Mouse (Mus musculus): ENCODE measurements at regions not wholly inside any gene's neighbourhood (a gene's known extent, or its start where the extent isn't known, plus 50 kb on each side); places are given as distances from the start of the nearest gene placed in this dataset.

DNA sequence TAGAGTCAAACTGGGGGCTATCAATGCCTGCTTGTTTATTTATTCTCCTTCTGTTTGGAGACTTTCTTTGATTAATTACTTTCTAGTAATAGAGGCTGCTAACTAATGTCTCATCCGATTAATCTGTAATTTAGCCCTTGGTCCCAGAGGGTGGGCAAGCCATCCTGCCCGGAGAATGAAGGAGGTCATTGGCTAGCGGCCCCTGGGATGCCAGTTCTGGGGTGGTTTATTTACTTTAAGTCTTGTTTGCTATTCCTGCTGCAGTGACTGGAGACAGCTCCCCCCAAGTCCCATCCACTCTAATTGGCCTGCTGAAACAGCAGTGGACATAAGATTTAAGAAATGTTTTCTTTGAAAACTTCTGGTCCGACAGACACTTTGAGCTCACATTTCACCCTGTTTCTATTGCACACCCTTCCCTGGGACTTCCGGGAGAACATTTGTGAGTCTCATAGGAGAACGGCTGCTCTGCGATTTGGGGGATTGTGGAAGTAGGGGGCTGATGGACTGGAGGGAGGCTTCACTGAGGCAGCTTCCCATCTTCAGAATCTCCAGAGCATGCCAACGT is 87.4 kb downstream of the Osr1 start:
- TF ChIP-seq HCFC1 (IDR thresholded peaks at IDR 0.05; ENCODE audit: borderline replicate concordance, insufficient read depth, low read length): no peak
- no peak for TF ChIP-seq CHD2 (IDR thresholded peaks at IDR 0.05; ENCODE audit: low read depth, low read length)

Data from ES-E14 (cell line).